In genomic region chr2:174358516-174358915, GRCm38 (mm10) we compare ENCODE assay signal across 22 mouse cellular contexts. TPM values are rescaled to one million over a fixed set of nuclear protein-coding genes. Genes with fewer than 3 reads are reported as not detected.
"Had no signal": no experiment of that assay in that cellular context is flagged by ENCODE, and none has a peak within 500 bp of the region (broad histone marks: within the 10 kb centered on the region; RNA-seq: fewer than 3 reads in every experiment).

No protein-coding gene starts in this region.

- H3K4me2 ChIP-seq: lung, embryonic 15.5 days; midbrain, embryonic 12.5 days; neural tube, embryonic 13.5 days; neural tube, embryonic 15.5 days had no signal

- H3K9me3 ChIP-seq: lung, embryonic 15.5 days; midbrain, embryonic 10.5 days; midbrain, embryonic 12.5 days; neural tube, embryonic 15.5 days had no signal

- H3K4me1 ChIP-seq: lung, embryonic 15.5 days; midbrain, embryonic 10.5 days; midbrain, embryonic 12.5 days; neural tube, embryonic 13.5 days; neural tube, embryonic 15.5 days had no signal

- H3K9ac ChIP-seq: lung, embryonic 15.5 days; midbrain, embryonic 12.5 days; neural tube, embryonic 13.5 days; neural tube, embryonic 15.5 days had no signal

- DNase-seq: lung, adult 2 months; lung, postnatal 14 days; lung, postnatal 36 days; midbrain, embryonic 14.5 days; retina, postnatal 1 day; right cerebral cortex, adult 18-20 months; right cerebral cortex, postnatal 25 days; right cerebral cortex, postnatal 4 days; spleen, adult 18-20 months; thymus, adult 18-20 months; thymus, postnatal 14 days; thymus, postnatal 36 days had no signal

- H3K27me3 ChIP-seq: lung, embryonic 15.5 days; midbrain, embryonic 12.5 days; neural tube, embryonic 13.5 days; neural tube, embryonic 15.5 days had no signal

- ATAC-seq: lung, postnatal 0 days; midbrain, embryonic 16.5 days had no signal

- H3K4me3 ChIP-seq: lung, embryonic 15.5 days; midbrain, embryonic 10.5 days; midbrain, embryonic 12.5 days; myocyte; neural tube, embryonic 13.5 days; neural tube, embryonic 15.5 days had no signal

- H3K36me3 ChIP-seq: lung, embryonic 15.5 days; midbrain, embryonic 10.5 days; midbrain, embryonic 12.5 days; neural tube, embryonic 13.5 days; neural tube, embryonic 15.5 days had no signal

- H3K27ac ChIP-seq: lung, embryonic 15.5 days; macrophage; midbrain, embryonic 10.5 days; midbrain, embryonic 12.5 days; neural tube, embryonic 13.5 days; neural tube, embryonic 15.5 days had no signal

RNA-seq across cellular contexts. Expression of gene Gm20721, which starts 12.0 kb away (rescaled TPM):
- polyA plus RNA-seq: lung, adult 2 months; small intestine, adult 2 months had no signal
